Mouse (Mus musculus): ENCODE measurements around the gene Kansl3.

Gene Kansl3

GRCm38 (mm10) chr1:36321829-36322573, 47.0 kb downstream of the Kansl3 start:
- no peak for DNase-seq (ENCODE audit: low spot score in 2 of 2)

GRCm38 (mm10) chr1:36321164-36321563, 47.8 kb downstream of the Kansl3 start:
- no peak for DNase-seq (ENCODE audit: low spot score in 2 of 2)

DNA sequence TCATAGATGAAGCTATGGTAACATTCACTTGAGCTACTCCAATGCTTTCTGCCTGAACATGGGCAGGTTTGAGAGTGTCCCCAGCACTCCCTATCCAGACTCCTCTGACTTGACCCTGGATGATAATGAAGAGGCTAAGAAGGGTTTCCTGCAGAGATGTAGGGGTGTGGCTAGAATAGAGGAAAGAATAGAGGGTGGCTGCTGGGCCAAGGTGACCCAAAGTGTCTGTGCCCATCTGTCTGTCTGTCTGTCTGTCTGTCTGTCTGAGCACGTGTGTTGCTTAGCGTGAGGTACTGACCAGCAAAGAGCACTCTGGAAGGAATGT, 53.2 kb downstream of the Kansl3 start:
- DNase-seq (ENCODE audit: low spot score in 2 of 2): no peak

- DNase-seq (ENCODE audit: low spot score in 2 of 2): no peak
Observed at GRCm38 (mm10) chr1:36314959-36315775, 53.8 kb downstream of the Kansl3 start.

GRCm38 (mm10) chr1:36309498-36309901, 59.5 kb downstream of the Kansl3 start:
- peak; percentile 37 to 50 for DNase-seq (ENCODE audit: low spot score in 2 of 2)

DNA sequence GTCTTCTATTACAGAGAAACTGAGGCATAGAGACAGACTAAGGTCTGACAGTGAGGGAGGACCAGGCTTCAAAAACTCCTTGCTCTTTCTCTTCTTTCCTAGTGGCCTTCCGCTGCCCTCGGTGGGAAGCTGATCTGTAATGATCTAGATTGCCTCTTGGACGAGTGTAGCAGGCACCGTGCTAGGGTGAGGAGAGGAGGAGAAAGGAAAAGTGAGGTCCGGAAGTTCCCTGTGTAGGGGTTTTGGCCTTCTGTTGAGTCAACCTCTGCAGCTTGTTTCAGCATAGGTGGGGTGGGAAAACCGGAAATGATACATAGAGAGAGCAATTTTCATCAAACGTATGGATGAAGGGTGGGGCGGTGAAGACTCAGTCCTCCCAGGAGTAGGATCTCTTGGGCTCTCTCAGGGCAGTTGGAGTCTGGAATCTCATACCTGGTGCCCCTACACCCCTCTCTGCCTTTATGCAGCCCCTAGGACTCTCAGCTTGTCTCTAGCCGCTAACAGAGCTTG, 60.0 kb downstream of the Kansl3 start:
- no peak for DNase-seq (ENCODE audit: low spot score in 2 of 2)

- no peak for DNase-seq (ENCODE audit: low spot score in 2 of 2)
Observed at GRCm38 (mm10) chr1:36308451-36308901, 60.5 kb downstream of the Kansl3 start.

- DNase-seq (ENCODE audit: low spot score in 2 of 2): peak; percentile 79 to 87
Observed at GRCm38 (mm10) chr1:36307495-36308280, 61.3 kb downstream of the Kansl3 start, which contains the start of gene Arid5a. Gene Arid5a, plus strand, starts transcription at chr1:36307733.

- DNase-seq (ENCODE audit: low spot score in 2 of 2): no peak
Observed at GRCm38 (mm10) chr1:36307121-36307494, 61.9 kb downstream of the Kansl3 start.

DNA sequence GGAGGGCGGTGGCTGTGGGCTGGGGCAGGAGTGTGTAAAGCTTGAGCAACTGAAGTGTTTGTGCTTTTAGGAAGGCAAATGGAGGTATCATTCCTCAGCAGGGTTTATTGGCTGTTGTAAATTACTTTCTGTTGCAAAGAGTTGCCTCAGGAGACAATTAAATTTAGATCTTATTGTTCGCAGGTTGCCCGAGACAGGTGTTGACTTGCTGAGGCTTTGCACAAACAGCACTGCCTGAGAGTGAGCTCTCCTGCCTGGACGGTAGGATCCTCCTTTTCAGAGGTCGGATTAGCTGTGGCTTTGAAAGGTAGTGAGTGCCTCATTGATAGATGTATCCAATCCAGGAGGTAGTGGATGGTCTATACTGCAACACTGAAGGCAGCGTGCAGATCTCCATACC, 62.9 kb downstream of the Kansl3 start:
- no peak for DNase-seq (ENCODE audit: low spot score in 2 of 2)

- DNase-seq (ENCODE audit: low spot score in 2 of 2): no peak
Observed at GRCm38 (mm10) chr1:36304764-36305163, 64.2 kb downstream of the Kansl3 start.

DNA sequence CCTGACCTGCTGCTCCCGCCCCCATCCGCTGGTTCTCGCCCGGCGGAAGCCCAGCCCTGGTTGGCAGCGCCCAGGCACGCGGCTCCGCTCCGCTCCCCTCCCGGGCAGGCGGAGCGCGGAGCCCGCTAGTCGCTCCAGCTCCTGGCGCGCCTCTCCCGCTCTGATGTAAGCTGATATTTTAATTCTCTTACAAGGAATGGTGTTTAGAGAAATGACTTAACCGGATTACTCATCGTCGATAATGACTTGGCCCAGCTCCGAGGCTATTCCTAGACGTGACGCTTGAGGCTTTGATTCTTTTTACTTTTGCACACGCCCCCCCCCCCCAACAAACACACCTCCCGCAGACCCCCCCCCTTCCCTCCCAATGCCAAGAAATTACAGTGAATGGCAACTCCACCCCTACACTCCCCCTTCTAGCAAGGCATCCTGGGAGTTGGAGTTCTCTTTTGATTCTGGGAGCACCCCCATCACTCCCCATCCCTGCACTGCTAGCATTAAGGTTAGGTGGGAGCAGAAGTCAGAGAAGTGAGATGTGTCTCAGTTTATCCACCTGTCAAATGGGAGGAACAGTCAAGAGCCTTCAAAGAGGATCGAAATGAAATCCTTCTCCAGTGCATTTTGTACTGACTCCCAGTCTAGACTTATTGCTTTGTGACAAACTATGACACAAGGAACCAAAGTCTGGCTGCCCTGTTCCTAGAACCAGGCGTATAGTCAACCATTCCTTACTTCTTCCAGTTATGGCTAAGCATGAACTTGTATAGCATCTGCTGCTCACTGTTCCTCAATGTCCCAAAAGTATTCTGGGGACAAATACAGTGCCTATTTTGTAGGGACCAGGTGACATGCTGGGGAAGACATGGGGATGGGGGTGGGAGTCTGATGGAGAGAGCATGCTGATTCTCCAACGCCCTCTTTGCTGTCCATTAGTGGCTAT, 65.3 kb downstream of the Kansl3 start:
- DNase-seq (ENCODE audit: low spot score in 2 of 2): peak; percentile 81 to 92

DNA sequence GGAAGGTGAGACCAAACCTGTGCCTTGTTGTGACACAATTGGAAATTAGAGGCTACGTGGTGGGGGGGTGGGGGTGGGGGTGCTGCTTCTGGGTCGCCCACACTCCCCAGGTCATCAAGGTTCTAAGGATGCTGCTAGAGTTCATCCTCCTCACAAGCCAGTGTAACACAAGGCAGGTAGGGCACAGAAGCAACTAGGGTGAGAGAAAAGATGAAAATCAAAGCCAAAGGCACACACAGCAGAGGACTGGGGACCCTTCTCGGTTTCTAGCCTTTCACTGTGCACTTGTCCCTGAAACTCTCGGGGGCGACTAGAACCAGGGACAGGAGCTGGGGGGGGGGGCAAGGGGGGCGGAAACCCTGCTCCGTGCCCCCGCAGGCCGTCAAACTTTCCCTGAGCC, 66.0 kb downstream of the Kansl3 start:
- DNase-seq (ENCODE audit: low spot score in 2 of 2): no peak

GRCm38 (mm10) chr1:36302273-36302672, 66.7 kb downstream of the Kansl3 start:
- no peak for DNase-seq (ENCODE audit: low spot score in 2 of 2)

DNA sequence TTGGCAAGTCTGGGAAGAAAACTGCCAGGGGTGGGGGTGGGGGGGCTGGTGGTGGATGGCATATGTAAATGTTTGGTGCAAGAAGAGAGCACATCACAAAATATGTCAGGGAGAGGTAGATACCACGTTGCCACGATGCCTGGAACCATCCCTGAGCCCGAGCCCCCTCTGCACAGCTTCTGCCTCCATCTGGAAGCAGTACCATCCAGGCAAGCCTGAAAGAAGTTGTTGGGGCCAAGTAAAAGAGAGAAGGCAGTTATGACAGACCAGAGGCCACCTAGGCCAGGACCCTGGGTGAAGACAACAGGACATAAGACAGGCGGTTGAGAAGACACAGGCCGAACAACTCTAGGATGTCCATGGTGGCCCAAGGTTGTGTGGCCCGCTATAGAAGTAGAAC, 68.5 kb downstream of the Kansl3 start:
- no peak for DNase-seq (ENCODE audit: low spot score in 2 of 2)

GRCm38 (mm10) chr1:36299676-36300075, 69.3 kb downstream of the Kansl3 start:
- no peak for DNase-seq (ENCODE audit: low spot score in 2 of 2)

DNA sequence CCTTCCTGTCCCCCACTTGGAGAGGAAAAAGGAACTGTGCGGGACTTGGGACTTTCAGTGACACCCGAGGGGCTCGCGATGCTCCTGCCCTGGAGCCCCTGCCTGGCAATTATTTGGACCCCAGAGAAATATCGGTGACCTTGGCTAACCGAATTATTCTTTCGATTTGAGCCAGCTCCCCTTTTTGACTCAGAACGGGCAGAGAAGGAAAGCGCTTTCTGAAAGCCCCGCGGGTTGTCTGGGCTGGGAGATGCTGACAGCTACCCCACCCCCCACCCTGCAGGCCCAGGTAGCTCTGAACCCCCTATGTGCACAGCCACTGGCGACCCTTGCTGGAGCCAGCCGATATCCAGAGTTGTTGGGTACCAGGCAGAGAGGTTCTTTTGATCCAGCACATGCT, 69.9 kb downstream of the Kansl3 start:
- DNase-seq (ENCODE audit: low spot score in 2 of 2): no peak

DNA sequence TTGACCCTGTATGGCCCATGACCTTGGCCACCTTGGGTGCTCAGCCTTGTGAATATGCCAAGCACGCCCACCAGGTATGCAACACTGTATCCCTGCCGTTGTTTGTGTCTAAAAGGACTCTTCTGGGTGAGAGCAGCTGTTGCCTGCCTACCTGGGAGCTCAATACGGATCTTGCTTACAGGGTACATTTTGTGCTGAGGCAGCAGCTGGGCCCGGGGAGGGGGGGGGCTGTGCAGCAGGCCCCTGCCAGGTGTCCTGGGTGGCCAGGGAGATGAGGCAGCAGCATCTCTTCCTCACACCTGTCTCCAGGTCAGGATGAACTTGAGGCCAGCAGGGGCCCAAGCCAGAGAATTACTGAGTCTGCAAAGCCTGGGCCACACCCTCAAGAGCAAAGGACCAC, 70.9 kb downstream of the Kansl3 start:
- no peak for DNase-seq (ENCODE audit: low spot score in 2 of 2)

DNA sequence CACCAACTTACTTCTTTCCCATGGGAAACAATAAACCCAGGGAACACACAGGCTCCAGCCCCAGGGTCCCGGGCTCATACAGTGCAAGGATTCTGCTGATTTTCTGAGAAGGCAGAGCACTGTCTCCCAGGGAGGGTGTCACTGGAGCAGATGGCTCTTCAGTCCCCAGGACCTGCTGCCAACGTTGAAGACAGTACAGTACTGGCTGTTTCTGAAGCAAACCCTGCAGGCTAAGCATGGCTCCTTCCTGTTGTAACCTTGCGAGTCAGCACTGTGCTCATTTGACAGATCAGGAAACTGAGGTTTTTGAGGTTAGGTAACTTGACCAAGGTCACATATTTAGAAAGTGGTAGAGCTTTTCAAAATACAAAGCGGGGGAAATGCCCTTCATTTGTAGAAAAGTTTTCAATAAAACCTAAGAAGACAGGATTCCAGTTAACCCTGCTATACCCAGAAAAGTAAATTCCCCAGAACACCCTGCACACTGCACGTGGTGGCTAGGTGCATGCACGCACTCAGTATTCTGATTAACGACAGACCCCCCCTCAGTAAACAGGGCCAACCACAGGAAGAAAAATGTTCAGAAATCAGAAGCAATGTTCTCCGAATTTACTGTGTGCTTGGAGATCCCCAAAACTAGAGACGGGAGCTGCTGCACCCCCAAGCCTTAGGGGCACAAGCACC, 72.4 kb downstream of the Kansl3 start:
- no peak for DNase-seq (ENCODE audit: low spot score in 2 of 2)

DNA sequence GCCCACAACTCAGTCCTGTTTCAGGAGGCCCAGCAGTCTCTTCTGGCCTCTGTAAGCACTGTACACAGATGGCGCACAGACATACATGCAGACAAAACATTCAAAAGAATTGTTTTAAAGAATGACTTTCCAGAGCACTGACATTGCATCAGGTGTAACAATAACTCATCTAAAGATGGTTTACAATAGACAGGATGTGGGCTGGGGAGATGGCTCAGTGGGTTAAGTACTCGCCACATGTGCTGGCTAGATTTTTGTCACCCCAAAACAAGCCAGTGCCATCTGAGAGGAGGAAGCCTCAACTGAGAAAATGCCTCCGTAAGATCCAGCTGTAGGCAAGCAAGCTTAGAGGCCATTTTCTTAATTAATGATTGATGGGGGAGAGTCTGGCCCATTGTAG, 74.6 kb downstream of the Kansl3 start:
- DNase-seq (ENCODE audit: low spot score in 2 of 2): no peak

All from right cerebral cortex, adult 2 months (tissue).